Mouse (Mus musculus) megakaryocyte, embryonic 14.5 days (primary cell): Measurements from ENCODE around the gene Tmem256.

Experiments
- FLI1 ChIP-seq: IDR thresholded peaks from 2 replicates; pipeline ENCODE4 v1.6.1; 2012; ENCODE audit warnings: low read length, inconsistent platforms, mixed read lengths
- GATA1 ChIP-seq: IDR thresholded peaks from 3 replicates; pipeline ENCODE4 v1.6.1; 2012; ENCODE audit warnings: mixed read lengths, low read length, inconsistent platforms, borderline replicate concordance

GRCm38 (mm10) chr11:69883066-69883465, 44.8 kb downstream of the Tmem256 start:
- TF ChIP-seq GATA1: no peak
- TF ChIP-seq FLI1: no peak
